Mouse (Mus musculus) neutrophil, adult 83 days (primary cell): ENCODE measurements around the gene Olfr125. TPM values are rescaled to one million over a fixed set of nuclear protein-coding genes. Genes with fewer than 3 reads are reported as not detected.

Source experiments
- total RNA-seq, 2 experiments: library from RNA; stranded (reverse); gene quantifications; one replicate each; pipeline ENCODE4 v1.2.4; 2023

Gene Olfr125
- total RNA-seq: not detected

GRCm38 (mm10) chr17:37832649-37833048 lies at the start of gene Olfr125:
Olfr125 (plus strand) TSS chr17:37832949.

GRCm38 (mm10) chr17:37793229-37793628 lies 39.5 kb upstream of the Olfr125 start, which contains the start of gene Olfr123:
Olfr123 (plus strand) TSS chr17:37793529.

DNA sequence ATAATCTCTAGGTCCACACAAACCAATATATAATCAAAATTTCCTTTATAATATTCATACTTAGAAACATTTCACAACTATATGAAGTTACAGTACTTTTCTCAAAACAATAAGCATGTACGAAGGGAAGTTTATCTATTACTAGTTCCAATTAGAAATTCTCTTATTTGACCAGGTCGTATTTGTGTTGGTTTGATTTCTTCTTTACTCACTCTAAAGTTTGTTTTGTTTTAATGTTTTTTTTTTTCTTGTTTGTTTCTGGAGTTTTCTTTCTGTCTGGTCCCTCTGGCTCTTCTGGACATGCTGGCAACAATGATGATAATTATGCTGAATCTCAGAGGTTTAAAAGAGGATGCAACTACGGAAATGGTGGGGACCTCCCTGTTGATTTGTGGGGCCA lies 33.2 kb upstream of the Olfr125 start, which contains the start of gene Olfr124:
Olfr124 (plus strand) TSS at position 301 of the 400 bp plus-strand sequence.

GRCm38 (mm10) chr17:37847183-37847582 lies 14.4 kb downstream of the Olfr125 start, which contains the start of gene Olfr126:
Olfr126 (plus strand) TSS chr17:37847483.

Other genes with a start within 250 kb of the Olfr125 start
- gene Olfr114, start 240.2 kb upstream of the Olfr125 start, total RNA-seq: not detected
- gene Olfr115, start 205.8 kb upstream of the Olfr125 start, total RNA-seq: not detected
- not detected for gene Olfr116, start 205.8 kb upstream of the Olfr125 start, total RNA-seq
- gene Olfr117, start 169.2 kb upstream of the Olfr125 start, total RNA-seq: not detected
- not detected for gene Olfr118, start 166.0 kb upstream of the Olfr125 start, total RNA-seq
- gene Olfr119, start 136.4 kb upstream of the Olfr125 start, total RNA-seq: not detected
- not detected for gene Olfr120, start 111.1 kb upstream of the Olfr125 start, total RNA-seq
- gene Olfr121, start 84.1 kb upstream of the Olfr125 start, total RNA-seq: not detected
- not detected for gene Olfr122, start 64.3 kb upstream of the Olfr125 start, total RNA-seq
- gene Olfr123, start 39.4 kb upstream of the Olfr125 start, total RNA-seq: not detected
- gene Olfr124, start 33.1 kb upstream of the Olfr125 start, total RNA-seq: not detected
- gene Olfr126, start 14.5 kb downstream of the Olfr125 start, total RNA-seq: not detected
- gene Olfr127, start 67.5 kb downstream of the Olfr125 start, total RNA-seq: not detected
- gene Olfr128, start 87.6 kb downstream of the Olfr125 start, total RNA-seq: not detected
- not detected for gene Olfr761, start 120.1 kb downstream of the Olfr125 start, total RNA-seq
- gene Olfr129, start 227.1 kb downstream of the Olfr125 start, total RNA-seq: not detected
- gene Olfr130, start 231.0 kb downstream of the Olfr125 start, total RNA-seq: not detected